ENCODE assay signal across 8 mouse cellular contexts in genomic region chr9:119340909-119341816, GRCm38 (mm10). TPM values are rescaled to one million over a fixed set of nuclear protein-coding genes. Genes with fewer than 3 reads are reported as not detected.
DNase-seq lines count a peak whose midpoint lies in the region; ATAC-seq lines count a peak whose summit lies in the region.

Gene Myd88 (minus strand): TSS chr9:119341411.

- H3K36me3 ChIP-seq in heart, embryonic 10.5 days = peaks cover 40% of the 10 kb centered on the region
- H3K36me3 ChIP-seq in kidney, embryonic 15.5 days = peaks cover 34% of the 10 kb centered on the region

- peaks cover 25% of the 10 kb centered on the region for H3K4me1 ChIP-seq in heart, embryonic 10.5 days
- peaks cover 38% of the 10 kb centered on the region for H3K4me1 ChIP-seq in kidney, embryonic 15.5 days

- ATAC-seq in erythroblast, adult 5-6 weeks (replicated peaks; ENCODE audit: low FRiP score, poor library complexity, severe bottlenecking) = peak; percentile 81
- peak; percentile 97 for ATAC-seq in kidney, embryonic 15.5 days (replicated peaks; ENCODE audit: low FRiP score)
- ATAC-seq in monocyte, adult 5-6 weeks (replicated peaks; ENCODE audit: insufficient number of reproducible peaks, low FRiP score, low TSS enrichment, poor library complexity, severe bottlenecking) = peak; percentile 87

- peak within 1 kb of the TSS; percentile 91 for H3K27ac ChIP-seq in heart, embryonic 10.5 days
- peak within 1 kb of the TSS; percentile 96 for H3K27ac ChIP-seq in kidney, embryonic 15.5 days

- H3K9ac ChIP-seq in kidney, embryonic 15.5 days = peak within 1 kb of the TSS; percentile 86

- WGBS in heart, embryonic 10.5 days = under 1% methylated on average over 68 of the region's 68 CpGs
- whole genome bisulfite sequencing in kidney, embryonic 15.5 days = under 1% methylated on average over 68 of the region's 68 CpGs

- peak; percentile 89 to 92 for DNase-seq in B cell, adult 2 months
- peak; percentile 99 for DNase-seq in brain, adult 2 months (ENCODE audit: low read depth, low spot score)
- peak; percentile 96 for DNase-seq in heart, embryonic 10.5 days (ENCODE audit: low spot score)
- peak; percentile 92 for DNase-seq in liver
- DNase-seq in spleen, postnatal 4 days (ENCODE audit: low spot score in 2 of 2) = peak; percentile 85 to 90

- H3K9me3 ChIP-seq in heart, embryonic 10.5 days = no peaks in the 10 kb centered on the region
- H3K9me3 ChIP-seq in kidney, embryonic 15.5 days (replicated peaks) = no peaks in the 10 kb centered on the region

- peaks cover 25% of the 10 kb centered on the region for H3K27me3 ChIP-seq in heart, embryonic 10.5 days (ENCODE audit: insufficient read depth, poor library complexity, severe bottlenecking)
- no peaks in the 10 kb centered on the region for H3K27me3 ChIP-seq in kidney, embryonic 15.5 days

- peak within 1 kb of the TSS; percentile 80 for H3K4me3 ChIP-seq in heart, embryonic 10.5 days
- peak within 1 kb of the TSS; percentile 85 for H3K4me3 ChIP-seq in kidney, embryonic 15.5 days (replicated peaks)

- H3K4me2 ChIP-seq in kidney, embryonic 15.5 days = peak within 1 kb of the TSS; percentile 81

RNA-seq across cellular contexts. Expression of gene Myd88, which starts in this region (rescaled TPM):
- 11.7 and 20.0 TPM in 2 replicates for total RNA-seq in erythroblast, adult 5-6 weeks (2015; ENCODE audit: low replicate concordance)
- total RNA-seq in erythroblast, adult 5-6 weeks (2017; ENCODE audit: low replicate concordance) = 5.1 and 8.5 TPM in 2 replicates
- 11.4 and 11.6 TPM in 2 replicates for polyA plus RNA-seq in heart, embryonic 10.5 days (2016; fragmentation: Nextera tagmentation; extraction: Ambion mirVana)
- 25.6 and 25.9 TPM in 2 replicates for polyA plus RNA-seq in kidney, embryonic 15.5 days (2015; fragmentation: Nextera tagmentation; extraction: Ambion mirVana)
- total RNA-seq in monocyte, adult 5-6 weeks (2017) = 71.0 to 79.2 TPM (median 75.9 TPM) in 3 replicates

Comparison
In these comparisons a context has a peak if more than half of its experiments do, and no peak if none do; other contexts are left out.
1. Peak in every context shown above with its lines: DNase-seq, ATAC-seq, H3K4me3 ChIP-seq and H3K27ac ChIP-seq.